Mouse (Mus musculus) forebrain, embryonic 16.5 days (tissue): ENCODE measurements around the gene Ms4a18. TPM values are rescaled to one million over a fixed set of nuclear protein-coding genes. Genes with fewer than 3 reads are reported as not detected.

Experiments
- ATAC-seq: fragments of 200-750 bp; cut with Nextera tagmentation; 2 replicates; pipeline ENCODE4 v1.8.0; 2017; ENCODE audit warnings: mild to moderate bottlenecking, moderate library complexity
- H3K27ac ChIP-seq: fragments of 300-500 bp; sonication (generic); 2 replicates; pipeline ENCODE4 v1.5.1; 2014; ENCODE audit warnings: low read length, control low read depth
- H3K27me3 ChIP-seq: fragments of 300-500 bp; sonication (generic); replicated peaks from 2 replicates; pipeline ENCODE4 v1.6.1; 2014; ENCODE audit warnings: low read length; ENCODE audit not compliant: control insufficient read depth, insufficient read depth
- H3K36me3 ChIP-seq: fragments of 300-500 bp; sonication (generic); 2 replicates; pipeline ENCODE4 v1.6.1; 2014; ENCODE audit not compliant: control insufficient read depth, insufficient read depth
- H3K4me1 ChIP-seq: fragments of 300-500 bp; sonication (generic); replicated peaks from 2 replicates; pipeline ENCODE4 v1.6.1; 2014; ENCODE audit warnings: low read length; ENCODE audit not compliant: control insufficient read depth, insufficient read depth
- H3K4me2 ChIP-seq: fragments of 300-500 bp; sonication (generic); 2 replicates; pipeline ENCODE4 v1.6.1; 2014; ENCODE audit warnings: mild to moderate bottlenecking, low read length, control low read depth
- H3K4me3 ChIP-seq: fragments of 300-500 bp; sonication (generic); replicated peaks from 2 replicates; pipeline ENCODE4 v1.5.1; 2014; ENCODE audit warnings: mild to moderate bottlenecking, low read length, control low read depth
- H3K9ac ChIP-seq: fragments of 300-500 bp; sonication (generic); replicated peaks from 2 replicates; pipeline ENCODE4 v1.6.1; 2014; ENCODE audit warnings: low read depth, low read length, control low read depth
- H3K9me3 ChIP-seq: fragments of 300-500 bp; sonication (generic); 2 replicates; pipeline ENCODE4 v1.6.1; 2016; ENCODE audit warnings: low read length; ENCODE audit not compliant: control insufficient read depth
- WGBS: fragments of 180-500 bp; shearing (Covaris S2); extraction: QIAGEN DNeasy Blood & Tissue Kit; methylation state at CpG from one replicate; pipeline ENCODE4 v1.1.7; 2014; 5-methylcytosine and 5-hydroxymethylcytosine counted together
- polyA plus RNA-seq: library from polyadenylated mRNA; unstranded; fragments of >200 nt; fragmentation: Nextera tagmentation; extraction: Ambion mirVana; gene quantifications from 2 replicates; pipeline ENCODE4 v1.2.1, GENCODE M21; 2015

Gene Ms4a18
- polyA plus RNA-seq, 1 experiment from 2014 or later, result not detected

DNA sequence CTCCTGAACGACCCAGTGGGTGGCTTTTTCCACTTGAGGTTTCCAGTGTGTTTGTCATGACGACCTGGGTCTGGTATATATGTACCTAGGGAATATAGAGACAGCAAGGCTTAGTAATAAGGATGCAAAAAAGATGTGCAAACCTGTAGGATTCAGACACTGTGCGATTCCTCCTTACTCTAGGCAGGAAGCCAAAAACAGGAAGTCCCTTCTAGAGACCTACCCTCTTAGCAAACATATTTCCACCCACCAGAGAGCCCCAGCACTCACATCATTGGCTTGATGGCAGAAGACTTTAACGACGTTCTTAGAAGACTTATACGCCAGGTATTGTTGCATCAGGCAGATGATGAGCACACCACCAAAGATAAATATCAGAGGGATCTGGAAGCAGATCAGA, 30.2 kb upstream of the Ms4a18 start:
- H3K27me3 ChIP-seq, result no peaks in the 10 kb centered on the region
- WGBS, result 79% methylated on average over 6 of the region's 6 CpGs
- H3K27ac ChIP-seq, result no peak overlapping the region
- H3K9ac ChIP-seq, result no peak overlapping the region
- H3K9me3 ChIP-seq, result no peaks in the 10 kb centered on the region
- ATAC-seq, result no peak
- no peaks in the 10 kb centered on the region for H3K36me3 ChIP-seq
- no peak overlapping the region for H3K4me2 ChIP-seq
- H3K4me3 ChIP-seq, result no peak overlapping the region
- peaks cover 4% of the 10 kb centered on the region; the same call in 1 of the 2 replicates for H3K4me1 ChIP-seq

- Histone ChIP-seq H3K9ac (peak overlapping the region; percentile 48), H3K36me3 (no peaks in the 10 kb centered on the region), H3K4me2 (peak overlapping the region; percentile 63), H3K4me3 (peak overlapping the region; percentile 47), H3K27me3 (no peaks in the 10 kb centered on the region), H3K4me1 (peaks cover 4% of the 10 kb centered on the region; the same call in 1 of the 2 replicates), H3K9me3 (no peaks in the 10 kb centered on the region), H3K27ac (no peak overlapping the region)
- peak; percentile 99 for ATAC-seq
- 7% methylated on average over 37 of the region's 40 CpGs for WGBS
These were observed 27.3 kb upstream of the Ms4a18 start for GRCm38 (mm10) chr19:11044996-11045711.

DNA sequence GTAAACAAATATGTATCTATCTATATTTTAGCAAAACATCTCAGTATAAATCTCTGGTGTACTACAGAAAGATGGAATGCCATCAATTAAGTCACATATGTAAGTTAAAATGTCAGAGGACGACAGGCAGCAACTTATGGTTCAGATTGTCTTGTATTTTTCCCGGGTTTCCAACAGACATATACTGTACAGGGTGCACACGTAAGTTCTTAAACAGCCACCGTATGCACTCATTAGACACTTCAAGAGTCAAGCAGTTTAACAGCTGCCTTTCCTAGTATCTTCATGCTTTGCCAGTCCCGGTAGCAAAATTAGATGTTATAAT, 26.8 kb upstream of the Ms4a18 start:
- ATAC-seq, result peak; percentile 73
- Histone ChIP-seq H3K27me3 (no peaks in the 10 kb centered on the region), H3K4me1 (peaks cover 4% of the 10 kb centered on the region; the same call in 1 of the 2 replicates), H3K27ac (no peak overlapping the region), H3K9me3 (no peaks in the 10 kb centered on the region), H3K4me2 (peak overlapping the region; percentile 63), H3K9ac (peak overlapping the region; percentile 48), H3K4me3 (peak overlapping the region; percentile 47), H3K36me3 (no peaks in the 10 kb centered on the region)
- WGBS, result 25% methylated on average over 5 of the region's 5 CpGs

DNA sequence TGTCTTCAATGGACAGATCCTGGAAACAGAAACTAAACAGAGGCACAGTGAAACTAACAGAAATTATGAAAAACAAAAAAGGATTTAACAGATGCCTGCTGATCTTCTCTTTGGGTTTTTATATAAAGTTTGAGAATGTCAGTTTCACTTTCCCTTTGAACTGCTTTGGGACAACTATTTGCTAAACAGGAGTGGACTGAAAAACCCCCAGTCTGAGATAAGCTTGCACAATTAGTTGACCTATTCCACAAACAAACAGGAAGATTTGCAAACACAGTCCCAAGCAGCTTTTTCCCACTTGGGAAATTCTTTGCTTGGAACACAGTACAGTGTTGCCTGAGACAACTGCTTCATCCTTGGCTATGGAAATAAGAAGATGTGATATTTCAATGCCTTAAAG, 19.7 kb upstream of the Ms4a18 start:
- no peak overlapping the region for H3K9ac ChIP-seq
- no peak overlapping the region for H3K4me3 ChIP-seq
- no peak overlapping the region for H3K4me2 ChIP-seq
- no peaks in the 10 kb centered on the region for H3K27me3 ChIP-seq
- H3K9me3 ChIP-seq, result no peaks in the 10 kb centered on the region
- no peak for ATAC-seq
- no peaks in the 10 kb centered on the region for H3K4me1 ChIP-seq
- H3K27ac ChIP-seq, result no peak overlapping the region
- no peaks in the 10 kb centered on the region for H3K36me3 ChIP-seq

DNA sequence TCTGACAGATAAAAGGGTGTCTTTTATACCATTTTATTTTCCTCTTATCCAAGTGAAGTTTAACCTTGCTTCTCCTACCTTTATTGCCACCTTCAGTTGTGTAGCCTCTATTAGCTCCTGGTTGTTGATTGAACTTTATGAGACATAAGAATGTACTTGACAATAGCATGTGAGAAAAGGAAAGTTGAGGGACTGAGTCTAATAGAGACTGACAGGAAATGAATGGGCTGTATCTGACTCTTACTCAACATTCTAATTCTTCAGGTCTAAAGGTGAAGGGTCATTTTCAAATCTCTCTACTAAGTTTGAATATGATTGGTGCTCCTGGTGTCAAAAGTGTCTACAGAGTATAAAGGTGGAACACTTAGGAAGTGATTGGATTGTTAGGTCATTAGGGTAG, 4.6 kb upstream of the Ms4a18 start:
- Histone ChIP-seq H3K4me1 (no peaks in the 10 kb centered on the region), H3K9me3 (no peaks in the 10 kb centered on the region), H3K9ac (no peak overlapping the region), H3K4me2 (no peak overlapping the region), H3K27ac (no peak overlapping the region), H3K36me3 (no peaks in the 10 kb centered on the region), H3K27me3 (no peaks in the 10 kb centered on the region), H3K4me3 (no peak overlapping the region)
- no peak for ATAC-seq

- no peak for ATAC-seq
- Histone ChIP-seq H3K27me3 (no peaks in the 10 kb centered on the region), H3K9me3 (no peaks in the 10 kb centered on the region), H3K4me3 (no peak overlapping the region), H3K9ac (no peak overlapping the region), H3K4me1 (no peaks in the 10 kb centered on the region), H3K36me3 (no peaks in the 10 kb centered on the region), H3K4me2 (no peak overlapping the region), H3K27ac (no peak overlapping the region)
- 64% methylated on average over 2 of the region's 2 CpGs for WGBS
These were observed 580 bp downstream of the Ms4a18 start for GRCm38 (mm10) chr19:11017251-11017650.

- no peaks in the 10 kb centered on the region for H3K27me3 ChIP-seq
- no peak overlapping the region for H3K9ac ChIP-seq
- no peak overlapping the region for H3K27ac ChIP-seq
- no peak overlapping the region for H3K4me3 ChIP-seq
- ATAC-seq, result no peak
- no peaks in the 10 kb centered on the region for H3K36me3 ChIP-seq
- no peaks in the 10 kb centered on the region for H3K9me3 ChIP-seq
- H3K4me1 ChIP-seq, result no peaks in the 10 kb centered on the region
- no peak overlapping the region for H3K4me2 ChIP-seq
- 87% methylated on average over 1 of the region's 1 CpGs for WGBS
These were observed 1.8 kb downstream of the Ms4a18 start for GRCm38 (mm10) chr19:11015998-11016397.

DNA sequence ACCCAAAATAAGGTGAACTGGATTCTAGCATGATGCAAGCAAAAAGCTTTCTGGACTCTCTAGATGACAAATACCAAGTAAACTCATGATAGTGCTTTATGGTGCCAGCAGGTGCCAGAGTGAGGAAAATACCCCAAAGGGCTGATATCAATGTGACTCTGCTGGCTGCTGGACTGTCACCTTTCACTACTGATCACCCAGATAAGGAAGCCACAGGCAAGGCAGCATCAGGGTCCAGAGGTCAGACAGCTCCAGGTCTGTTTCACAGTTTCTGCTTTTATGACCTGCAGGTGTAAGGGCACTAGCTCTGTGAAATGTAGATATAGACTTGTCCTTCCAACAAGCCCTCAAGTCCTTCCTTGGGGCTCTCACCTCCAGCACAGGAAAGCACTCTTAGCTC, 2.4 kb downstream of the Ms4a18 start:
- no peak for ATAC-seq
- Histone ChIP-seq H3K36me3 (no peaks in the 10 kb centered on the region), H3K9ac (no peak overlapping the region), H3K4me3 (no peak overlapping the region), H3K4me1 (no peaks in the 10 kb centered on the region), H3K27ac (no peak overlapping the region), H3K4me2 (no peak overlapping the region), H3K9me3 (no peaks in the 10 kb centered on the region), H3K27me3 (no peaks in the 10 kb centered on the region)

- no peaks in the 10 kb centered on the region for H3K4me1 ChIP-seq
- H3K9me3 ChIP-seq, result no peaks in the 10 kb centered on the region
- H3K27ac ChIP-seq, result no peak within 1 kb of the TSS
- no peak within 1 kb of the TSS for H3K9ac ChIP-seq
- no peak for ATAC-seq
- no peaks in the 10 kb centered on the region for H3K36me3 ChIP-seq
- H3K27me3 ChIP-seq, result no peaks in the 10 kb centered on the region
- no peak within 1 kb of the TSS for H3K4me3 ChIP-seq
- no peak within 1 kb of the TSS for H3K4me2 ChIP-seq
- WGBS, result 86% methylated on average over 7 of the region's 7 CpGs
These were observed 24.7 kb downstream of the Ms4a18 start, which contains the start of gene Ms4a15 for GRCm38 (mm10) chr19:10993150-10993549. TSS of gene Ms4a15 (minus strand) at chr19:10993250.

DNA sequence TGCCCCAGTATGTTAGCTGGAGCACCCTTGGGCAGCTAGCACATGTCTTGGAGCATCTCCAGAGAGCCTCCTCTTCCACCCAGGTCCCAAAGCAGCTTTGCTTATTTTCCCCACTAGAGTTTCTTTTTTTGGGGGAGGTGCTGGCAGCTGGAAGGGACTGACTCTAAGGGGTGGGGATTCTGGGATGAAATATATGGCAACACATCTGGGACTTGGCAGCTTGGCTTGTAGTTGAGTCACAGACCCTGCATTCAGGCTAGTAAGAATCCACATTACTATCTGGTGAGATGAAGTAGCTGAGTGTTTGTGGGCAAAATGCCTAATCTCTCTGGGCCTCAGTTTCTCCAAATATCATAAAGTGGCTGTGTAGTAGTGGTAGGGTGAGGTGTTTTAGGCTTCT, 25.9 kb downstream of the Ms4a18 start:
- ATAC-seq, result no peak
- no peak overlapping the region for H3K27ac ChIP-seq
- no peaks in the 10 kb centered on the region for H3K9me3 ChIP-seq
- no peaks in the 10 kb centered on the region for H3K4me1 ChIP-seq
- H3K36me3 ChIP-seq, result no peaks in the 10 kb centered on the region
- H3K27me3 ChIP-seq, result no peaks in the 10 kb centered on the region
- no peak overlapping the region for H3K4me2 ChIP-seq
- no peak overlapping the region for H3K9ac ChIP-seq
- H3K4me3 ChIP-seq, result no peak overlapping the region
